Mouse (Mus musculus) erythroblast, embryonic 14.5 days (primary cell): ENCODE measurements around the gene Cd200r3.

Source experiments
- GATA1 ChIP-seq: IDR thresholded peaks from 2 replicates; pipeline ENCODE4 v1.6.1; 2012; ENCODE audit warnings: low read length, inconsistent platforms, mixed read lengths
- TAL1 ChIP-seq: IDR thresholded peaks from 3 replicates; pipeline ENCODE4 v1.6.1; 2012; ENCODE audit warnings: low read length, inconsistent platforms, mixed read lengths

DNA sequence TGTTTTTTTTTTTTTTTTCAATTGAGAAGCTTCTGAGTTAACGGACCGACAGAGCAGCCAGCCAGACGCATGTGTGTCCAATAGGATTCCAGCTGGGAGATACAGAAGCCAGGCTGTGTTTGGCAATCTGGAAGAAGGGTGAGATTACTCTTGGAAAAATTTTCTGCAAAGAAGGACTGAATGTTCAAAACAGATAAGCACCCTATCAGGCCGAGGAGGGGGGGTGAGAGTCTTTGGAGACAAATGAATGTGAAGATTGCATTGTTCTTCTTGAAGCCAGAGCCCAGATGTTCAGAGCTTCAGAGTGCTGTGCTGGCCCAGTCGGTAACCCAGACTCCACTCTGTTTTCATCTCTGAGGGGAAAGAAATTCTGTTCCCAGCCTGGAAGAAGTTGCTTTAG is 66.2 kb downstream of the Cd200r3 start:
- TF ChIP-seq TAL1 = no peak
- TF ChIP-seq GATA1 = no peak
